Mouse (Mus musculus): Measurements from ENCODE around the gene Msgn1. TPM values are rescaled to one million over a fixed set of nuclear protein-coding genes. Genes with fewer than 3 reads are reported as not detected.

Gene Msgn1
- polyA plus RNA-seq, 1 experiment: not detected

- H3K4me2 ChIP-seq (ENCODE audit: low read depth): peak overlapping the region; percentile 79
Measured at GRCm38 (mm10) chr12:11178486-11179154, 30.2 kb downstream of the Msgn1 start.

GRCm38 (mm10) chr12:11177408-11178394 lies 31.1 kb downstream of the Msgn1 start:
- H3ac ChIP-seq (ENCODE audit: control insufficient read depth, insufficient read length): no peak overlapping the region
- H3K4me3 ChIP-seq: no peak overlapping the region
- no peaks in the 10 kb centered on the region for H3K36me3 ChIP-seq (ENCODE audit: control insufficient read depth, insufficient read depth)
- TF ChIP-seq MYOD1 (IDR thresholded peaks at IDR 0.05; ENCODE audit: control insufficient read depth in 1 of 3, insufficient read length in 2 of 3, low read depth in 2 of 3) (no peak), TCF12 (IDR thresholded peaks at IDR 0.05; ENCODE audit: insufficient read depth, poor library complexity, severe bottlenecking) (no peak), TCF3 (IDR thresholded peaks at IDR 0.05; ENCODE audit: insufficient read length, low read depth) (no peak), POLR2AphosphoS2 (IDR thresholded peaks at IDR 0.05; ENCODE audit: insufficient read length, low read depth) (no peak), E2F4 (IDR thresholded peaks at IDR 0.05; ENCODE audit: insufficient read depth) (no peak), MAX (IDR thresholded peaks at IDR 0.05; ENCODE audit: low read depth) (no peak), MYOG (IDR thresholded peaks at IDR 0.05; ENCODE audit: control insufficient read depth in 1 of 3, insufficient read depth in 1 of 3, insufficient read length in 2 of 3, low read depth in 2 of 3) (no peak), CEBPB (IDR thresholded peaks at IDR 0.05; ENCODE audit: insufficient read depth, poor library complexity, severe bottlenecking) (no peak), POLR2A (IDR thresholded peaks at IDR 0.05; ENCODE audit: insufficient read length, low read depth) (no peak), USF1 (IDR thresholded peaks at IDR 0.05; ENCODE audit: low read depth) (no peak), REST (IDR thresholded peaks at IDR 0.05; ENCODE audit: insufficient read depth, insufficient read length) (no peak), SRF (IDR thresholded peaks at IDR 0.05; ENCODE audit: control insufficient read depth, insufficient read length, low read depth) (no peak)
- H3K79me2 ChIP-seq (ENCODE audit: control insufficient read depth, insufficient read depth): no peaks in the 10 kb centered on the region
- H3K4me2 ChIP-seq (ENCODE audit: low read depth): peak overlapping the region; percentile 79
- H3K27me3 ChIP-seq (ENCODE audit: control insufficient read depth, insufficient read depth, insufficient read length): peaks cover 5% of the 10 kb centered on the region

More at GRCm38 (mm10) chr12:11178486-11179154, 30.2 kb downstream of the Msgn1 start:
- Histone ChIP-seq H3K4me3 (no peak overlapping the region), H3ac (ENCODE audit: control insufficient read depth, insufficient read length) (no peak overlapping the region), H3K27me3 (ENCODE audit: control insufficient read depth, insufficient read depth, insufficient read length) (peaks cover 5% of the 10 kb centered on the region), H3K79me2 (ENCODE audit: control insufficient read depth, insufficient read depth) (no peaks in the 10 kb centered on the region), H3K36me3 (ENCODE audit: control insufficient read depth, insufficient read depth) (no peaks in the 10 kb centered on the region)
- TF ChIP-seq TCF12 (IDR thresholded peaks at IDR 0.05; ENCODE audit: insufficient read depth, poor library complexity, severe bottlenecking) (no peak), MYOG (IDR thresholded peaks at IDR 0.05; ENCODE audit: control insufficient read depth in 1 of 3, insufficient read depth in 1 of 3, insufficient read length in 2 of 3, low read depth in 2 of 3) (no peak), POLR2A (IDR thresholded peaks at IDR 0.05; ENCODE audit: insufficient read length, low read depth) (no peak), CEBPB (IDR thresholded peaks at IDR 0.05; ENCODE audit: insufficient read depth, poor library complexity, severe bottlenecking) (no peak), REST (IDR thresholded peaks at IDR 0.05; ENCODE audit: insufficient read depth, insufficient read length) (no peak)

- Histone ChIP-seq H3ac (ENCODE audit: control insufficient read depth, insufficient read length) (no peak overlapping the region), H3K27me3 (ENCODE audit: control insufficient read depth, insufficient read depth, insufficient read length) (peaks cover 6% of the 10 kb centered on the region), H3K4me3 (no peak overlapping the region), H3K36me3 (ENCODE audit: control insufficient read depth, insufficient read depth) (no peaks in the 10 kb centered on the region), H3K79me2 (ENCODE audit: control insufficient read depth, insufficient read depth) (no peaks in the 10 kb centered on the region), H3K4me2 (ENCODE audit: low read depth) (no peak overlapping the region)
- no peak for TF ChIP-seq TCF3 (IDR thresholded peaks at IDR 0.05; ENCODE audit: insufficient read length, low read depth)
- no peak for TF ChIP-seq POLR2A (IDR thresholded peaks at IDR 0.05; ENCODE audit: insufficient read length, low read depth)
- no peak for TF ChIP-seq POLR2AphosphoS2 (IDR thresholded peaks at IDR 0.05; ENCODE audit: insufficient read length, low read depth)
Measured at GRCm38 (mm10) chr12:11158670-11159069, 50.1 kb downstream of the Msgn1 start.

Other genes starting within 250 kb of the Msgn1 start
- not detected for gene Kcns3, start 57.9 kb downstream of the Msgn1 start, polyA plus RNA-seq (2012; fragmentation: generic; extraction: Trizol)
- 1.8 TPM for gene Gen1, start 56.8 kb upstream of the Msgn1 start, polyA plus RNA-seq (2012; fragmentation: generic; extraction: Trizol)
- gene Smc6, start 56.9 kb upstream of the Msgn1 start, polyA plus RNA-seq (2012; fragmentation: generic; extraction: Trizol): 11.2 TPM
- gene Vsnl1, start 227.6 kb upstream of the Msgn1 start, polyA plus RNA-seq (2012; fragmentation: generic; extraction: Trizol): not detected
- not detected for gene Rad51ap2, start 247.1 kb upstream of the Msgn1 start, polyA plus RNA-seq (2012; fragmentation: generic; extraction: Trizol)

All from myocyte (in vitro differentiated cells).